Mouse (Mus musculus) heart, embryonic 11.5 days (tissue): Measurements from ENCODE around the gene Fam13a. TPM values are rescaled to one million over a fixed set of nuclear protein-coding genes. Genes with fewer than 3 reads are reported as not detected.

Source experiments
- ATAC-seq: fragments of 200-750 bp; cut with Nextera tagmentation; replicated peaks from 2 replicates; pipeline ENCODE4 v1.8.0; 2017; ENCODE audit warnings: moderate library complexity; ENCODE audit not compliant: insufficient number of reproducible peaks, low FRiP score, low TSS enrichment
- H3K27ac ChIP-seq: fragments of 300-500 bp; sonication (generic); 2 replicates; pipeline ENCODE4 v1.5.1; 2014; ENCODE audit warnings: mild to moderate bottlenecking, low read depth, low read length
- H3K27me3 ChIP-seq: fragments of 300-500 bp; sonication (generic); 2 replicates; pipeline ENCODE4 v1.6.1; 2014; ENCODE audit warnings: mild to moderate bottlenecking, low read length, mixed read lengths; ENCODE audit not compliant: control insufficient read depth, insufficient read depth
- H3K36me3 ChIP-seq: fragments of 300-500 bp; sonication (generic); 2 replicates; pipeline ENCODE4 v1.6.1; 2014; ENCODE audit warnings: mild to moderate bottlenecking, low read length, moderate library complexity, mixed read lengths; ENCODE audit not compliant: control insufficient read depth, insufficient read depth
- H3K4me1 ChIP-seq: fragments of 300-500 bp; sonication (generic); 2 replicates; pipeline ENCODE4 v1.6.1; 2014; ENCODE audit warnings: low read length; ENCODE audit not compliant: control insufficient read depth, insufficient read depth
- H3K4me2 ChIP-seq: fragments of 300-500 bp; sonication (generic); 2 replicates; pipeline ENCODE4 v1.6.1; 2014; ENCODE audit warnings: mild to moderate bottlenecking, moderate library complexity
- H3K4me3 ChIP-seq: fragments of 300-500 bp; sonication (generic); 2 replicates; pipeline ENCODE4 v1.5.1; 2014; ENCODE audit warnings: low read depth, low read length
- H3K9ac ChIP-seq: fragments of 300-500 bp; sonication (generic); 2 replicates; pipeline ENCODE4 v1.6.1; 2014; ENCODE audit warnings: mild to moderate bottlenecking, low read depth, low read length, moderate library complexity
- H3K9me3 ChIP-seq: fragments of 300-500 bp; sonication (generic); replicated peaks from 2 replicates; pipeline ENCODE4 v1.6.1; 2016; ENCODE audit warnings: low read length; ENCODE audit not compliant: control insufficient read depth
- WGBS: fragments of 180-500 bp; shearing (Covaris S2); extraction: QIAGEN DNeasy Blood & Tissue Kit; methylation state at CpG from one replicate; pipeline ENCODE4 v1.1.7; 2014; ENCODE audit not compliant: insufficient replicate concordance; 5-methylcytosine and 5-hydroxymethylcytosine counted together
- polyA plus RNA-seq: library from polyadenylated mRNA; unstranded; fragments of >200 nt; fragmentation: Nextera tagmentation; extraction: Ambion mirVana; gene quantifications from 2 replicates; pipeline ENCODE4 v1.2.1, GENCODE M21; 2014

Fam13a gene
- polyA plus RNA-seq, 1 experiment from 2014 or later: 6.7 TPM

DNA sequence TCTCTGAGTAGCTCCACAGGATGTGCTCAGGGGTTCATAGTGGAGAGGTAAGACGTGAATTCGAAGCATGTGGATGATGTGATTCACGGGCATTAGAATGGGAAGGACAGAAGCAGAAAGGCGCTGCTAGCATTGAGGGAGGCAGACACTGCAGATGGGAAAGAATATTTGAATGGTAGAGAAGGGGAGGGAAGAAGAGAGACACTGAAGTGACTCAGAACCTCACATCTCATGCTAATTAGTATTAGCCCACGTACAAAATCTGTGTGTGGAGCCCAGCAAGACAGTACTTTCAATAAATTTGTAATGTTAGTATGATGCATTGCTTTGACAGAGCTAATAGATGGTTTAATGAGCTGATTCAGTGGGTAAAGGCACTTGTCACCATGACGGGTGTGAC lies 103.6 kb downstream of the Fam13a start:
- Histone ChIP-seq H3K27ac (no peak overlapping the region), H3K36me3 (peaks cover 5% of the 10 kb centered on the region), H3K4me3 (no peak overlapping the region), H3K9me3 (no peaks in the 10 kb centered on the region), H3K9ac (no peak overlapping the region), H3K4me1 (no peaks in the 10 kb centered on the region), H3K27me3 (no peaks in the 10 kb centered on the region), H3K4me2 (no peak overlapping the region)
- no peak for ATAC-seq
- 83% methylated on average over 6 of the region's 6 CpGs for WGBS

DNA sequence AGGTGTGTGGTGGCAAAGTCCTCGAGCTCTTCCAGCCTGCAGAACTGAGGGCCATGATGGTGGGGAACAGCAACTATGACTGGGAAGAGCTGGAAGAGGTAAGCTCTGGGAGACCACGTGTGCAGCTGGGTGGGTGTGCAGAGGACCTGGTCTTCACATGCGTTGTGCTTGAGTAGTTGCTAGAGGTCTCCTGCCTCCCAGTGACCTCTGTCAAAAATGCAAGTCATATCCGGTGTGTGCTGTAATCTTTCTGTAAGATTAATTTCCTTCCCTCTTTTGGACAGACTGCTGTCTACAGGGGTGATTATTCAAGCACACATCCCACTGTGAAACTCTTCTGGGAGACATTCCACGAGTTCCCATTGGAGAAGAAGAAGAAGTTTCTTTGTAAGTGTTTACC lies 107.9 kb downstream of the Fam13a start:
- H3K27me3 ChIP-seq: no peaks in the 10 kb centered on the region
- no peak overlapping the region for H3K27ac ChIP-seq
- H3K4me2 ChIP-seq: no peak overlapping the region
- 74% methylated on average over 5 of the region's 5 CpGs for WGBS
- H3K4me1 ChIP-seq: no peaks in the 10 kb centered on the region
- peaks cover 5% of the 10 kb centered on the region for H3K36me3 ChIP-seq
- ATAC-seq: no peak
- H3K9me3 ChIP-seq: no peaks in the 10 kb centered on the region
- no peak overlapping the region for H3K9ac ChIP-seq
- H3K4me3 ChIP-seq: no peak overlapping the region

- Histone ChIP-seq H3K9ac (no peak overlapping the region), H3K4me2 (no peak overlapping the region), H3K27me3 (no peaks in the 10 kb centered on the region), H3K4me1 (no peaks in the 10 kb centered on the region), H3K9me3 (no peaks in the 10 kb centered on the region), H3K4me3 (no peak overlapping the region), H3K27ac (no peak overlapping the region), H3K36me3 (no peaks in the 10 kb centered on the region)
- 81% methylated on average over 5 of the region's 5 CpGs for WGBS
- ATAC-seq: no peak
Measured at GRCm38 (mm10) chr6:58913971-58914370, 110.4 kb downstream of the Fam13a start.

GRCm38 (mm10) chr6:58913551-58913950 lies 110.8 kb downstream of the Fam13a start:
- Histone ChIP-seq H3K4me2 (no peak overlapping the region), H3K4me3 (no peak overlapping the region), H3K36me3 (no peaks in the 10 kb centered on the region), H3K4me1 (no peaks in the 10 kb centered on the region), H3K9me3 (no peaks in the 10 kb centered on the region), H3K27me3 (no peaks in the 10 kb centered on the region), H3K27ac (no peak overlapping the region), H3K9ac (no peak overlapping the region)
- WGBS: 73% methylated on average over 3 of the region's 3 CpGs
- no peak for ATAC-seq

- Histone ChIP-seq H3K27me3 (no peaks in the 10 kb centered on the region), H3K36me3 (no peaks in the 10 kb centered on the region), H3K4me3 (no peak overlapping the region), H3K4me1 (no peaks in the 10 kb centered on the region), H3K9ac (no peak overlapping the region), H3K27ac (no peak overlapping the region), H3K9me3 (no peaks in the 10 kb centered on the region), H3K4me2 (no peak overlapping the region)
- ATAC-seq: no peak
- WGBS: 67% methylated on average over 5 of the region's 5 CpGs
Measured at GRCm38 (mm10) chr6:58912842-58913241, 111.5 kb downstream of the Fam13a start.

DNA sequence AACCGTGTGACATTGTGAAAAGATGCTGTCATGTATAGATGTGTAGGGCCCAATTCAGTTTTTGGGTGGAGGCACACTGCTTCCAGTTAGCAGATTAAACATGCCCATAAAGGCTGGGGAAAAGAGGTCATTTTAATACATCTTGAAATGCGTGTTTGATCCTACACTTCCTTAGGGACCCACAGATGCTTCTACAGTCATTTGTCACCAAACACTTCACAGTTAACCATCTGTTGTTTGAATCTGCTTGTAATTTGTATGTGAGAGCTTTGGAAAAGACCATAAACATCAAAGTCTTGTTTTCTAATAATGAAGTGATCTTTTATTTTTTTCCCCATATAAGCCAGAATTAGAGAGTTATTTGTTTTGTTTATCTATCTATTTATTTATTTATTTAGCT lies 116.6 kb downstream of the Fam13a start:
- no peak overlapping the region for H3K9ac ChIP-seq
- H3K27ac ChIP-seq: no peak overlapping the region
- H3K4me1 ChIP-seq: no peaks in the 10 kb centered on the region
- WGBS: 80% methylated on average over 2 of the region's 2 CpGs
- H3K4me3 ChIP-seq: no peak overlapping the region
- no peak for ATAC-seq
- H3K9me3 ChIP-seq: peaks cover 12% of the 10 kb centered on the region
- peaks cover 10% of the 10 kb centered on the region; the same call in 1 of the 2 replicates for H3K36me3 ChIP-seq
- no peak overlapping the region for H3K4me2 ChIP-seq
- no peaks in the 10 kb centered on the region for H3K27me3 ChIP-seq

- Histone ChIP-seq H3K4me3 (peak overlapping the region; percentile 45), H3K36me3 (peaks cover 10% of the 10 kb centered on the region; the same call in 1 of the 2 replicates)
- WGBS: 80% methylated on average over 8 of the region's 8 CpGs
Measured at GRCm38 (mm10) chr6:58907336-58907735, 117.0 kb downstream of the Fam13a start.

GRCm38 (mm10) chr6:58906852-58907261 lies 117.5 kb downstream of the Fam13a start, which contains the start of gene Nap1l5:
Gene Nap1l5 (minus strand): TSS chr6:58907076.
- H3K9me3 ChIP-seq: peaks cover 12% of the 10 kb centered on the region
- 51% methylated on average over 34 of the region's 34 CpGs for WGBS
- no peaks in the 10 kb centered on the region for H3K27me3 ChIP-seq
- H3K4me2 ChIP-seq: peak within 1 kb of the TSS; percentile 65
- no peak within 1 kb of the TSS for H3K27ac ChIP-seq
- peak; percentile 55; the same call in 1 of the 2 replicates for ATAC-seq
- H3K9ac ChIP-seq: 0 out of 2 replicates have a peak within 1 kb of the TSS, but pooled peaks have one; percentile 10
- H3K4me1 ChIP-seq: no peaks in the 10 kb centered on the region
- peak within 1 kb of the TSS; percentile 45 for H3K4me3 ChIP-seq
- peaks cover 10% of the 10 kb centered on the region; the same call in 1 of the 2 replicates for H3K36me3 ChIP-seq

More at GRCm38 (mm10) chr6:58907336-58907735, 117.0 kb downstream of the Fam13a start:
- Histone ChIP-seq H3K9me3 (peaks cover 12% of the 10 kb centered on the region), H3K4me1 (no peaks in the 10 kb centered on the region), H3K27ac (no peak overlapping the region), H3K4me2 (peak overlapping the region; percentile 65), H3K9ac (no peak overlapping the region), H3K27me3 (no peaks in the 10 kb centered on the region)
- ATAC-seq: no peak

DNA sequence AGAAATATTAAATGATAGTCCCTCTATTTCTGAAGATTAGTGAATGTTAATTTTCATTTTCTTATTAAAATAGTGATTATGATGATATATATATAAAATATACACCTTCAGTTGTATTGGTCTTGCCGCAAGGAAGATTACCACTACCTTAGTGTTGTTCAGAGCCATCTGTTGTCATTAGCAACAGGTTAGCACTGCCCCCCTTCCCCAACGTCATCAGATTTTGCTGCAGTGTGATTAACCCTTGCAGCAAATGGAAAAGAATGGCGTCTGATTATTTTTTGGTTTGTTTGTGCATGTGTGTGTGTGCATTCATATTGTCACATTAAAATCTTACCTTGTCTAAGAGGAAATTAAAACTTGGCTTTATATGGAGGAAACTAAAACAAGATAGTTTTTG lies 119.8 kb downstream of the Fam13a start:
- no peak overlapping the region for H3K4me2 ChIP-seq
- no peak overlapping the region for H3K4me3 ChIP-seq
- no peaks in the 10 kb centered on the region for H3K27me3 ChIP-seq
- H3K9me3 ChIP-seq: peaks cover 12% of the 10 kb centered on the region
- peaks cover 10% of the 10 kb centered on the region; the same call in 1 of the 2 replicates for H3K36me3 ChIP-seq
- H3K4me1 ChIP-seq: no peaks in the 10 kb centered on the region
- WGBS: 57% methylated on average over 3 of the region's 3 CpGs
- H3K9ac ChIP-seq: no peak overlapping the region
- no peak for ATAC-seq
- no peak overlapping the region for H3K27ac ChIP-seq
